Mouse (Mus musculus) CH12.LX (cell line): Measurements from ENCODE around the gene Tcf21. TPM values are rescaled to one million over a fixed set of nuclear protein-coding genes. Genes with fewer than 3 reads are reported as not detected.

Experiments
- DNase-seq: peaks from one replicate; pipeline ENCODE4 v3.0.0-alpha.2; 2013; ENCODE audit errors: extremely low read depth
- H3K27ac ChIP-seq: 2 replicates; pipeline ENCODE4 v1.5.1; 2012; ENCODE audit warnings: low read depth, mild to moderate bottlenecking, control low read depth, moderate library complexity; ENCODE audit not compliant: insufficient read depth
- H3K27me3 ChIP-seq: replicated peaks from 2 replicates; pipeline ENCODE3; 2012; ENCODE audit warnings: inconsistent platforms
- H3K36me3 ChIP-seq, 2 experiments: replicated peaks in 1 of 2; 2 replicates each; pipeline versions ENCODE3 to v1.6.1; 2012; ENCODE audit warnings: inconsistent platforms in 1 of 2, low read length in 1 of 2, mild to moderate bottlenecking in 1 of 2, mixed read lengths in 1 of 2, moderate library complexity in 1 of 2; ENCODE audit not compliant: control insufficient read depth in 1 of 2, insufficient read depth in 1 of 2
- H3K4me1 ChIP-seq, 2 experiments: 2 replicates each; pipeline ENCODE4 v1.6.1; 2012; ENCODE audit warnings: inconsistent platforms in 1 of 2, moderate library complexity in 1 of 2; ENCODE audit not compliant: insufficient read depth in 2 of 2, control insufficient read depth in 1 of 2
- H3K4me2 ChIP-seq: 2 replicates; pipeline ENCODE4 v1.6.1; 2012; ENCODE audit warnings: low read depth, mild to moderate bottlenecking, control low read depth; ENCODE audit not compliant: poor library complexity, insufficient read depth, severe bottlenecking
- H3K4me3 ChIP-seq, 3 experiments: fragments of 150-350 bp in 1 of 3; sonication (generic) in 1 of 3; replicated peaks in 1 of 3; 2 replicates each; pipeline versions ENCODE3 to v1.5.1; 2011 to 2012; ENCODE audit warnings: low read depth in 2 of 3, low read length in 2 of 3, mild to moderate bottlenecking in 2 of 3, moderate library complexity in 2 of 3, control low read depth in 1 of 3, improper control_type of control experiment in 1 of 3, inconsistent platforms in 1 of 3, mixed read lengths in 1 of 3; ENCODE audit not compliant: poor library complexity in 1 of 3
- H3K79me2 ChIP-seq: replicated peaks from 2 replicates; pipeline ENCODE4 v1.6.1; 2012; ENCODE audit warnings: mild to moderate bottlenecking, moderate library complexity; ENCODE audit not compliant: control insufficient read depth, poor library complexity, insufficient read depth, severe bottlenecking; ENCODE audit errors: extremely low read depth
- H3K9ac ChIP-seq: 2 replicates; pipeline ENCODE4 v1.6.1; 2012; ENCODE audit warnings: low read depth, mild to moderate bottlenecking, control low read depth, moderate library complexity; ENCODE audit not compliant: insufficient read depth
- H3K9me3 ChIP-seq: replicated peaks from 2 replicates; pipeline ENCODE3; 2012; ENCODE audit warnings: low read length, inconsistent platforms, mixed read lengths
- BHLHE40 ChIP-seq: IDR thresholded peaks from 2 replicates; pipeline ENCODE4 v1.6.1; 2011; ENCODE audit warnings: mild to moderate bottlenecking, low read depth, low read length, improper control_type of control experiment
- CHD2 ChIP-seq: IDR thresholded peaks from 2 replicates; pipeline ENCODE4 v1.6.1; 2011; ENCODE audit warnings: low read length, improper control_type of control experiment
- CTCF ChIP-seq, 2 experiments: IDR thresholded peaks in 1 of 2; conservative IDR thresholded peaks in 1 of 2; 2 replicates each; pipeline ENCODE4 v1.5.1; 2011 to 2012; ENCODE audit warnings: low read depth in 2 of 2, low read length in 2 of 2, improper control_type of control experiment in 1 of 2, inconsistent platforms in 1 of 2, mild to moderate bottlenecking in 1 of 2, moderate library complexity in 1 of 2
- E2F4 ChIP-seq: IDR thresholded peaks from 2 replicates; pipeline ENCODE4 v1.6.1; 2011; ENCODE audit warnings: low read depth, low read length, improper control_type of control experiment; ENCODE audit not compliant: insufficient replicate concordance
- EP300 ChIP-seq: IDR thresholded peaks from 2 replicates; pipeline ENCODE4 v1.6.1; 2011; ENCODE audit warnings: low read length, improper control_type of control experiment
- ETS1 ChIP-seq: conservative IDR thresholded peaks from 2 replicates; pipeline ENCODE4 v1.6.1; 2012; ENCODE audit warnings: low read depth, mild to moderate bottlenecking, inconsistent platforms, low read length, improper control_type of control experiment, moderate library complexity
- GABPA ChIP-seq: IDR thresholded peaks from 2 replicates; pipeline ENCODE4 v1.6.1; 2012; ENCODE audit warnings: low read depth, low read length, improper control_type of control experiment, inconsistent platforms; ENCODE audit not compliant: insufficient replicate concordance
- JUN ChIP-seq: IDR thresholded peaks from 2 replicates; pipeline ENCODE4 v1.6.1; 2011; ENCODE audit warnings: low read depth, mild to moderate bottlenecking, low read length, improper control_type of control experiment, moderate library complexity; ENCODE audit not compliant: insufficient read depth
- KAT2A ChIP-seq: IDR thresholded peaks from 2 replicates; pipeline ENCODE4 v1.6.1; 2012; ENCODE audit warnings: low read length, improper control_type of control experiment, inconsistent platforms; ENCODE audit not compliant: insufficient replicate concordance
- MAFK ChIP-seq: IDR thresholded peaks from 2 replicates; pipeline ENCODE4 v1.6.1; 2011; ENCODE audit warnings: low read length, improper control_type of control experiment; ENCODE audit not compliant: insufficient replicate concordance
- MAZ ChIP-seq: IDR thresholded peaks from 2 replicates; pipeline ENCODE4 v1.6.1; 2012; ENCODE audit warnings: low read depth, mild to moderate bottlenecking, inconsistent platforms, low read length, improper control_type of control experiment, moderate library complexity
- MXI1 ChIP-seq: IDR thresholded peaks from 2 replicates; pipeline ENCODE4 v1.6.1; 2011; ENCODE audit warnings: mild to moderate bottlenecking, low read depth, low read length, improper control_type of control experiment
- RAD21 ChIP-seq: IDR thresholded peaks from 2 replicates; pipeline ENCODE4 v1.6.1; 2011; ENCODE audit warnings: low read depth, mild to moderate bottlenecking, low read length, improper control_type of control experiment, moderate library complexity
- RCOR1 ChIP-seq: conservative IDR thresholded peaks from 2 replicates; pipeline ENCODE4 v1.6.1; 2012; ENCODE audit warnings: low read depth, mild to moderate bottlenecking, inconsistent platforms, low read length, improper control_type of control experiment
- TBP ChIP-seq: conservative IDR thresholded peaks from 2 replicates; pipeline ENCODE4 v1.6.1; 2011; ENCODE audit warnings: low read depth, low read length, improper control_type of control experiment
- TCF12 ChIP-seq: IDR thresholded peaks from 2 replicates; pipeline ENCODE4 v1.6.1; 2014; ENCODE audit warnings: low read depth, mild to moderate bottlenecking, inconsistent platforms, low read length, improper control_type of control experiment
- USF1 ChIP-seq: IDR thresholded peaks from 2 replicates; pipeline ENCODE4 v1.6.1; 2014; ENCODE audit warnings: low read depth, mild to moderate bottlenecking, inconsistent platforms, low read length, improper control_type of control experiment
- USF2 ChIP-seq: conservative IDR thresholded peaks from 2 replicates; pipeline ENCODE4 v1.6.1; 2011; ENCODE audit warnings: low read depth, low read length, improper control_type of control experiment
- ZC3H11A ChIP-seq: IDR thresholded peaks from 2 replicates; pipeline ENCODE4 v1.6.1; 2012; ENCODE audit warnings: low read depth, mild to moderate bottlenecking, inconsistent platforms, low read length, improper control_type of control experiment
- ZKSCAN1 ChIP-seq: IDR thresholded peaks from 2 replicates; pipeline ENCODE4 v1.6.1; 2012; ENCODE audit warnings: low read depth, inconsistent platforms, low read length, improper control_type of control experiment, borderline replicate concordance
- ZNF384 ChIP-seq: IDR thresholded peaks from 2 replicates; pipeline ENCODE4 v1.6.1; 2012; ENCODE audit warnings: low read depth, low read length, improper control_type of control experiment, inconsistent platforms
- dilution Hi-C: fragments of 300-500 bp; cut with MboI; formaldehyde crosslinking; loops from 2 replicates; pipeline ENCODE4 v1.14.3; 2020; ENCODE audit warnings: low sequenced_read_pairs; ENCODE audit not compliant: extremely low pct_unique_long_range_greater_than_20kb, extremely low pct_ligation_motif_present
- in situ Hi-C: fragments of 300-500 bp; cut with MboI; formaldehyde crosslinking; loops from 3 replicates; pipeline ENCODE4 v1.14.3; 2019; ENCODE audit warnings: low sequenced_read_pairs, low pct_ligation_motif_present, low pct_unique_long_range_greater_than_20kb, mixed read lengths
- polyA plus RNA-seq: library from polyadenylated mRNA; unstranded; fragments of >175 nt; gene quantifications from 2 replicates; pipeline ENCODE4 v1.2.1, GENCODE M21; 2012; ENCODE audit warnings: low read depth; ENCODE audit not compliant: insufficient read length
- total RNA-seq, 2 experiments: library from RNA; depleted of rRNA; stranded (reverse); fragments of 300-350 nt in 1 of 2; fragments of >200 nt in 1 of 2; gene quantifications; 2 replicates each; pipeline ENCODE4 v1.2.3; 2012 to 2014

Tcf21 gene
- total and polyA plus RNA-seq, 3 experiments: not detected

- dilution Hi-C loops (no loop called here), in situ Hi-C loops (no loop called here)
- Histone ChIP-seq H3K9ac (no peak overlapping the region), H3K36me3 (no peaks in the 10 kb centered on the region), H3K9me3 (no peaks in the 10 kb centered on the region), H3K27me3 (no peaks in the 10 kb centered on the region), H3K27ac (no peak overlapping the region), H3K4me1 (no peaks in the 10 kb centered on the region), H3K4me2 (no peak overlapping the region), H3K4me3 (no peak overlapping the region), H3K79me2 (no peaks in the 10 kb centered on the region)
- DNase-seq: no peak
- TF ChIP-seq CHD2 (no peak), TBP (no peak), MAZ (no peak), JUN (no peak)
Measured at GRCm38 (mm10) chr10:22821267-22821666, 1.3 kb upstream of the Tcf21 start.

- H3K27ac ChIP-seq: no peak overlapping the region
- H3K9me3 ChIP-seq: no peaks in the 10 kb centered on the region
- dilution Hi-C loops: no loop called here
- in situ Hi-C loops: no loop called here
- no peak overlapping the region for H3K9ac ChIP-seq
- no peak overlapping the region for H3K4me3 ChIP-seq
- H3K27me3 ChIP-seq: no peaks in the 10 kb centered on the region
- no peaks in the 10 kb centered on the region for H3K79me2 ChIP-seq
- no peaks in the 10 kb centered on the region for H3K4me1 ChIP-seq
- no peak for DNase-seq
- H3K4me2 ChIP-seq: no peak overlapping the region
- TF ChIP-seq MAFK: no peak
- TF ChIP-seq USF2: no peak
- no peak for TF ChIP-seq GABPA
- no peak for TF ChIP-seq CTCF (conservative IDR thresholded peaks at IDR 0.05 in 1 of 2, IDR thresholded peaks at IDR 0.05 in 1 of 2; ENCODE audit: low read depth in 2 of 2, low read length in 2 of 2)
- TF ChIP-seq TCF12: no peak
- no peak for TF ChIP-seq JUN
- H3K36me3 ChIP-seq: no peaks in the 10 kb centered on the region
Measured at GRCm38 (mm10) chr10:22820841-22821240, 867 bp upstream of the Tcf21 start.

GRCm38 (mm10) chr10:22819239-22819870 is 619 bp downstream of the Tcf21 start:
- H3K27ac ChIP-seq: no peak overlapping the region
- H3K27me3 ChIP-seq: no peaks in the 10 kb centered on the region
- H3K4me2 ChIP-seq: no peak overlapping the region
- no peaks in the 10 kb centered on the region for H3K9me3 ChIP-seq
- H3K36me3 ChIP-seq: no peaks in the 10 kb centered on the region
- H3K4me1 ChIP-seq: no peaks in the 10 kb centered on the region
- dilution Hi-C loops: no loop called here
- H3K79me2 ChIP-seq: no peaks in the 10 kb centered on the region
- TF ChIP-seq TBP: no peak
- no peak for TF ChIP-seq ZKSCAN1
- TF ChIP-seq RAD21: no peak
- TF ChIP-seq KAT2A: no peak
- TF ChIP-seq ZNF384: no peak
- no peak for TF ChIP-seq MAZ
- no peak for TF ChIP-seq E2F4
- no peak for TF ChIP-seq JUN
- TF ChIP-seq EP300: no peak
- TF ChIP-seq RCOR1: no peak
- TF ChIP-seq ZC3H11A: no peak
- TF ChIP-seq MAFK: no peak
- TF ChIP-seq MXI1: no peak
- no peak for TF ChIP-seq BHLHE40
- no peak for TF ChIP-seq USF1
- TF ChIP-seq ETS1: no peak
- in situ Hi-C loops: no loop called here
- no peak overlapping the region for H3K4me3 ChIP-seq
- no peak overlapping the region for H3K9ac ChIP-seq
- no peak for DNase-seq
